Mouse (Mus musculus): ENCODE measurements around the gene Mark4. TPM values are rescaled to one million over a fixed set of nuclear protein-coding genes. Genes with fewer than 3 reads are reported as not detected.

The Mark4 gene
- polyA plus RNA-seq, 1 experiment from 2014 or later: 1.8 TPM

DNA sequence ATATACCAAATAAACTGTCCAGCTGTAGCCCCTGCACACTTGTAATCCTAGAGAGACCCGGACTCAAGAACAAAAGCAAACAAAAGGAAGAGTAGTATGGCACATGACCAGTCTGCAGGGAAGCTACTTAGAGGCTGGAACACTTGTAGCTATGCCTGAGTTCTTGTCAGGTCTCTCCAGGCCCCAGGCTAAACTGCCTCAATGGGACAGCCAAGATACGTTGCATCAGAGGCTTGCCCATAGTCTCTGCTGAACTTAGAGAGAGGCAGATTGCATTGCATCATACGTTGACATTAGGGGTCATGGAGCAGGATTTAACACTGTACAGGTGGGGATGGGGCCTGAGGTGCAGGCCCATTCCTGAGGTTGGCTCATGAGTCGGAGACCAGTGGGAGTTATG, 82.6 kb downstream of the Mark4 start:
- no peak for TF ChIP-seq CTCF (IDR thresholded peaks at IDR 0.05; ENCODE audit: low read depth)
- TF ChIP-seq EP300 (IDR thresholded peaks at IDR 0.05; ENCODE audit: low read depth): no peak
- no peak overlapping the region for H3K9ac ChIP-seq (replicated peaks)
- ATAC-seq: peak; percentile 72
- no peaks in the 10 kb centered on the region for H3K36me3 ChIP-seq (replicated peaks; ENCODE audit: insufficient read depth, low read length)
- H3K4me3 ChIP-seq (ENCODE audit: low read depth, low read length): no peak overlapping the region
- WGBS (ENCODE audit: insufficient replicate concordance): 51% methylated on average over 4 of the region's 4 CpGs
- H3K4me1 ChIP-seq (ENCODE audit: insufficient read depth): no peaks in the 10 kb centered on the region
- no peak for DNase-seq
- no peak overlapping the region for H3K27ac ChIP-seq (ENCODE audit: low read depth)
- no peak overlapping the region for H3K4me2 ChIP-seq (ENCODE audit: low read depth, low read length)
- no peaks in the 10 kb centered on the region for H3K27me3 ChIP-seq (ENCODE audit: insufficient read depth, low read length)
- no peaks in the 10 kb centered on the region for H3K9me3 ChIP-seq (ENCODE audit: low read length)

DNA sequence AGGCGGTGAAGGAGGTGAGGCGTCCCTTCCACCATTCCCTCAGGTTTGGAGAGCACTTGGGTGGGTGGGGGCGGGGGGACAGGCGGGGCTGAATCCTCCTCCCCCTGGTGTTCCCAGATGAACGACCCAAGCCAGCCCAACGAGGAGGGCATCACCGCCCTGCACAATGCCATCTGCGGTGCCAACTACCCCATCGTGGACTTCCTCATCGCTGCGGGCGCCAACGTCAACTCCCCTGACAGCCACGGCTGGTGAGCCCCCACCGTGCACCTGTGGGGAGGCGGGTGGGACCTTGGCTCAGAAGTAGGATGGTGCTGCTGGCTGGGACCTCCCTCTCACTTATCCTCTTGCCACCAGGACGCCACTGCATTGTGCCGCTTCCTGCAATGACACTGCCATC, 83.3 kb downstream of the Mark4 start:
- 81% methylated on average over 18 of the region's 18 CpGs for WGBS (ENCODE audit: insufficient replicate concordance)
- TF ChIP-seq CTCF (IDR thresholded peaks at IDR 0.05; ENCODE audit: low read depth) (no peak), EP300 (IDR thresholded peaks at IDR 0.05; ENCODE audit: low read depth) (no peak)
- no peak for ATAC-seq
- no peak overlapping the region for H3K27ac ChIP-seq (ENCODE audit: low read depth)
- no peak overlapping the region for H3K9ac ChIP-seq (replicated peaks)
- H3K9me3 ChIP-seq (ENCODE audit: low read length): no peaks in the 10 kb centered on the region
- DNase-seq: peak; percentile 13
- H3K4me1 ChIP-seq (ENCODE audit: insufficient read depth): no peaks in the 10 kb centered on the region
- no peak overlapping the region for H3K4me3 ChIP-seq (ENCODE audit: low read depth, low read length)
- no peaks in the 10 kb centered on the region for H3K36me3 ChIP-seq (replicated peaks; ENCODE audit: insufficient read depth, low read length)
- no peak overlapping the region for H3K4me2 ChIP-seq (ENCODE audit: low read depth, low read length)
- H3K27me3 ChIP-seq (ENCODE audit: insufficient read depth, low read length): no peaks in the 10 kb centered on the region

MicroRNAs encoded within 50 kb of the gene (microRNA counts, 519-probe panel; counts per million panel counts)
- not detected for microRNA mmu-miR-343

Small RNA genes within 50 kb of the gene (microRNA-seq; reads per million reads assigned to microRNA genes)
- gene Mir343: not detected

Other genes with a start within 250 kb of the Mark4 start
- gene Gpr4, start 246.3 kb downstream of the Mark4 start, polyA plus RNA-seq (2015; fragmentation: Nextera tagmentation; extraction: Ambion mirVana): 0.74 and 0.83 TPM in 2 replicates
- gene Opa3, start 230.5 kb downstream of the Mark4 start, polyA plus RNA-seq (2015; fragmentation: Nextera tagmentation; extraction: Ambion mirVana): 8.7 and 9.7 TPM in 2 replicates
- gene Vasp, start 187.0 kb downstream of the Mark4 start, polyA plus RNA-seq (2015; fragmentation: Nextera tagmentation; extraction: Ambion mirVana): 36.2 and 36.4 TPM in 2 replicates
- gene Ppm1n, start 178.8 kb downstream of the Mark4 start, polyA plus RNA-seq (2015; fragmentation: Nextera tagmentation; extraction: Ambion mirVana): 0.15 TPM in 1 of 2 replicates, not detected in the other
- gene Rtn2, start 176.2 kb downstream of the Mark4 start, polyA plus RNA-seq (2015; fragmentation: Nextera tagmentation; extraction: Ambion mirVana): 1.5 and 4.6 TPM in 2 replicates
- 0.06 TPM in 1 of 2 replicates, not detected in the other for gene Fosb, start 148.8 kb downstream of the Mark4 start, polyA plus RNA-seq (2015; fragmentation: Nextera tagmentation; extraction: Ambion mirVana)
- gene Ercc1, start 114.0 kb downstream of the Mark4 start, polyA plus RNA-seq (2015; fragmentation: Nextera tagmentation; extraction: Ambion mirVana): 9.6 and 9.8 TPM in 2 replicates
- gene Cd3eap, start 99.3 kb downstream of the Mark4 start, polyA plus RNA-seq (2015; fragmentation: Nextera tagmentation; extraction: Ambion mirVana): 7.7 and 7.8 TPM in 2 replicates
- gene Ppp1r13l, start 99.1 kb downstream of the Mark4 start, polyA plus RNA-seq (2015; fragmentation: Nextera tagmentation; extraction: Ambion mirVana): 0.47 and 0.69 TPM in 2 replicates
- gene Ercc2, start 76.8 kb downstream of the Mark4 start, polyA plus RNA-seq (2015; fragmentation: Nextera tagmentation; extraction: Ambion mirVana): 3.8 and 4.6 TPM in 2 replicates
- gene Klc3, start 54.7 kb downstream of the Mark4 start, polyA plus RNA-seq (2015; fragmentation: Nextera tagmentation; extraction: Ambion mirVana): 0.12 and 0.32 TPM in 2 replicates
- gene Ckm, start 54.0 kb downstream of the Mark4 start, polyA plus RNA-seq (2015; fragmentation: Nextera tagmentation; extraction: Ambion mirVana): 5.3 and 94.1 TPM in 2 replicates
- gene Exoc3l2, start 4.5 kb upstream of the Mark4 start, polyA plus RNA-seq (2015; fragmentation: Nextera tagmentation; extraction: Ambion mirVana): 1.1 and 1.7 TPM in 2 replicates
- gene Bloc1s3, start 49.5 kb upstream of the Mark4 start, polyA plus RNA-seq (2015; fragmentation: Nextera tagmentation; extraction: Ambion mirVana): 0.94 and 1.1 TPM in 2 replicates
- 51.6 and 52.5 TPM in 2 replicates for gene Trappc6a, start 49.6 kb upstream of the Mark4 start, polyA plus RNA-seq (2015; fragmentation: Nextera tagmentation; extraction: Ambion mirVana)
- not detected in 2 replicates for gene Nkpd1, start 59.0 kb upstream of the Mark4 start, polyA plus RNA-seq (2015; fragmentation: Nextera tagmentation; extraction: Ambion mirVana)
- gene Ppp1r37, start 104.3 kb upstream of the Mark4 start, polyA plus RNA-seq (2015; fragmentation: Nextera tagmentation; extraction: Ambion mirVana): 8.1 and 8.3 TPM in 2 replicates
- gene Zfp296, start 118.5 kb upstream of the Mark4 start, polyA plus RNA-seq (2015; fragmentation: Nextera tagmentation; extraction: Ambion mirVana): 0.89 and 1.2 TPM in 2 replicates
- 61.7 and 66.9 TPM in 2 replicates for gene Gemin7, start 118.8 kb upstream of the Mark4 start, polyA plus RNA-seq (2015; fragmentation: Nextera tagmentation; extraction: Ambion mirVana)
- gene Clasrp, start 145.7 kb upstream of the Mark4 start, polyA plus RNA-seq (2015; fragmentation: Nextera tagmentation; extraction: Ambion mirVana): 7.6 and 8.1 TPM in 2 replicates
- 2.2 and 2.3 TPM in 2 replicates for gene Relb, start 170.6 kb upstream of the Mark4 start, polyA plus RNA-seq (2015; fragmentation: Nextera tagmentation; extraction: Ambion mirVana)
- 40.3 and 44.4 TPM in 2 replicates for gene Clptm1, start 206.2 kb upstream of the Mark4 start, polyA plus RNA-seq (2015; fragmentation: Nextera tagmentation; extraction: Ambion mirVana)
- gene Apoc2, start 219.1 kb upstream of the Mark4 start, polyA plus RNA-seq (2015; fragmentation: Nextera tagmentation; extraction: Ambion mirVana): 2,864 and 3,070 TPM in 2 replicates
- gene Gm44805, start 222.6 kb upstream of the Mark4 start, polyA plus RNA-seq (2015; fragmentation: Nextera tagmentation; extraction: Ambion mirVana): 187 and 234 TPM in 2 replicates
- gene Apoc4, start 222.7 kb upstream of the Mark4 start, polyA plus RNA-seq (2015; fragmentation: Nextera tagmentation; extraction: Ambion mirVana): 2,808 and 2,914 TPM in 2 replicates
- 5,234 and 5,457 TPM in 2 replicates for gene Apoc1, start 233.8 kb upstream of the Mark4 start, polyA plus RNA-seq (2015; fragmentation: Nextera tagmentation; extraction: Ambion mirVana)
- gene Apoe, start 240.4 kb upstream of the Mark4 start, polyA plus RNA-seq (2015; fragmentation: Nextera tagmentation; extraction: Ambion mirVana): 20,006 and 20,209 TPM in 2 replicates